Mouse (Mus musculus) c-Kit-positive CD71-negative TER-119-negative erythroid progenitor cells, embryonic 14.5 days (primary cell): ENCODE measurements at regions not wholly inside any gene's neighbourhood (a gene's known extent, or its start where the extent isn't known, plus 50 kb on each side); places are given as distances from the start of the nearest gene placed in this dataset.

ENCODE experiments used
- DNase-seq: peaks from one replicate; pipeline ENCODE4 v3.0.0-alpha.2; 2013; ENCODE audit warnings: low read depth

DNA sequence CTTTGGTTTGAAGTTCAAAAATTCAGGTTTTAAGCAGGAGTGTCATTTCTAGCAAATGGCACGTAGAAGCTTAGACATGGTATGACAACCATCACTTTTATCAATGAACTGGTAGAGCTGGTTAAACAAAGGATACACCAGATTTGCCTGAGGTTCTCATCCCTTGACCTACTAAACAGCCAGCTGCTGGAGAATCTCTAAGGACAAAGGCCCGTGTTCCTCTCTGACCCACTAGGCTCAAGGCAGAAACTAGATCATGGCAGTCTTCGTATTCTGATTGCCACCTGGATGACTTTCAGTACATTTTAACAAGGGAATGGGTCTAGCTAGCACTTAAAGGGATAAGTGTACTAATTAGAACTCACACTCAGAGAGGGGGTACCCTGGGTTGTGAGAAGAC, 155.2 kb upstream of the Bcl6 start:
- DNase-seq: no peak

DNA sequence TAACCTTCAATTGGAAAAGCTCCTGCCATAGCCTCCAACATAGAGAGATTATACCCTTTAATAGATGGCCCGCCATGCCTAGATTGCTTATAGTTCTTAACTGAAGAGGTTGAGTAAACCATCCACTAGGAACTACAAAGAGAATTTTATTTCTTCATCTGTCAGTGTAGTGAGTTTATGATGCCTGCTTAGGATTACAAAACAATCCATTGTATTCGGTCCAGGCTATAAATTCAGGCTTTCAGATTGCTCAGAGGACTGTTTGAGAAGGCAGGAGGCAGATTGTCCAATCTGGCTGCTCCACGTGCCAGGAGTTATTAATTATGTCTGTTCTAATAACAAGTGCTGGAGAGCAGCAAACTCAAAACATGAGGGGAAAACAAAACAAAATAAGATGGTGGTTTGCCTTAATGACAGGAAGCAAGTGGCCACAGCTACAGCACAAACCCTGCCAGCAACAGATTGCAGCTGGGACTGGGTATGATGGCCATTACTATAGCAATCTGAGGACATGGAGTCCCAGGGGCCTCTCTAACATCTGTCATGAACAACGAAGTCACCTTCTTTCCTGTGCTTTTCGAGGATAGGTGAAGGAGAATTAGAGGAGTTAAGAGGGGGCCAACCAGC, 154.4 kb upstream of the Bcl6 start:
- no peak for DNase-seq

DNA sequence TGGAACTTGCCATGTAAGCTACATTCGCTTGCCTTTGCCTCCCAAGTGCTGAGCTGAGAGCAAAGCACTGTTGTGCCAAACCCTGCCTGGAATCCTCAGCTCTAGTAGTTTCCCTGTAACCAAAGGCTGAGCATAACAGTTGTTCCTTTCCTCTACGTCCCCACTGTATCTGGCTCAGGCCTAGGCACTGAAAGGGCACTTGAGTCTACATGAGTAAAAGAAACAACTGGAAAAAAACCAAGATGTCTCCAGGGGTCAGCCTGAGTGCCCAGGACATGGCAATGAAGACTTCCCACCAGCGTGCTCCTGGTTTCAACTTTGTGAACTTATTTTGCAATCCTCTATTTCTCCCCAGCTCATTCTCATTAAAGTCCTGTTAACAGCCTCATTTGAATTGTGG, 150.5 kb upstream of the Bcl6 start:
- no peak for DNase-seq

DNA sequence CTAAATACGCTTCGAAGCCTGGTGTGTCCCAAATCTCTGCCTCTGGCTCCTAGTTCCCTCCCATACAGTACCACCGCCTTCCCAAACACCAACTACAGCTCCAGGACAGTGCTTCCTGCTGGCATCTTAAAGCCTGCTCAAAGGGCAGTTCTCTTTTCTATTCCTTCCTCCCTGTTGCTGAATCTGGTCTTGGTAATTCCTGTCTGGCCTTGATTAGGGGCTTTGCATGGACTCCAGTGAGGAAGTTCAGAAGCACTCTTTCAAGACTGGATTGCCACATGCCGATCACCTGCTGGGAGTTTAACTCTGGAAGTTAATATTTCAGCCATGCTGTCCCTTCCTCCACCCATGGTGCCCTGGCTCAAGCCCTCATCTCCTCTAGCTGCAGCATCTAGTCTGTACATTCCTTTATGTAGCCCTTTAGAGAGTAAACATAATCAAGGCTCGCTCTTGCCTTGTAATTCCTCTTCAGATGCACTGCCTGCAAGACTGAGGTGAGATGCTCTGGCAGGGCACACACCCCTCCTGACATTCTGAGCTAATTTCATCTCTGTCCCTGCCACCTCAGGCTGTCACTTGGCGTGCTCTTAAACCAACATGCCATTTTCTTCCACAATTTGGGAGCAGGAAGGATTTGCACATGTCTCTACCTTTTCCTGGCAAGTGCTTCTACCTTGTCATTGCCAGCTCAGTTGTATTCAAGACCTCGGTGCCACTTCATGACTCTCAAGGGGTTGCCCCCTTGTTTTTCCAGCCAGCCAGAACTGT, 148.8 kb upstream of the Bcl6 start:
- DNase-seq: no peak

DNA sequence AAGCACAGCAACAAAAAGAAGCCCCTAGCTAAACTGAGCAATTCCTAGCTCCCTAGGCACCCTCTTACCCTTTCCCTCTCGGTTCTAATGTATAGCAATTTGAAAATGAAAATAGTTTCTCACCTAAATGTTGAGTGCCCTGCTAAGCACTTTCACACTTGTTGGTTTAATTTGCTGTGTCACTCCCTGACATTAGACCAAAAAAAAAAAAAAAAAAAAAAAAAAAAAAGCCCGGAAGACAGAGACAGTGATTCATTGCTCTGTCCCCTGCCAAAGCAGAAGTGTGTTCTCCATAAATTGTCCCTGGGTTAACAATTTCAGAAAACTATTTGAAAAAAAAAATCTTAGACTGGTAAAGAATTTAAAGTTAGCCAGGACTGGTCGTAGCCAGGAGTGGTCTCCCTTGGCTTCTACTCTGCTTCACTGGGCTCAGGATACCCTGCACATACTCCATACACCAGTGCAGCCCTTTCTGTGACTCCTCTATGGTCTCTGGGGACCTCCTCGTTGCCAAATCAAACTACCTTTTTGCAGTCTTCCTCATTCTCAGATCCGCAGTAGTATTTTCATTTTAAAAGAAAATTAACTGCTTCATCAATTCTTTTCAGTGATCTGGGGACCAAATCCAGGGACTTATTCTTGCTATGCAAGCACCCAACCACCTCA, 148.0 kb upstream of the Bcl6 start:
- DNase-seq: no peak

DNA sequence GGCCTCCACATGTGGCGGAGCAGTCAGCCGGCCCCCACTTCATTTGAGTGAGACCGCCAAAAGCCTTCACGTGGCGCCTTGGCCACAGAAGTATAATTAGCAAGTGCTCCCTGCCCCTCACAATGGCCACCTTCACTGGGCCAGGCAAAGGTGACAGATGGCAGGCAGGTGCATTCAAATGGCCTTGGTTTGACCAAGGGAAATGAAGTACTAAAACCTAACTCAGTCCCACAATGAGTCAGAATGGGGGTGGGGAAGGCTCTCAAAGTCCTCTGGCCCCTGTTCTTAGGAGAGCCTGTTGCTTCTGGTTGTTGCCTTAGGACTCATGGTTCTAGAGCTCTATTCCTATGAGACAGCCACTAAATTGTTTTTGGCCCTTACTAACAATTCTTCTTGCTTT, 147.2 kb upstream of the Bcl6 start:
- no peak for DNase-seq

DNA sequence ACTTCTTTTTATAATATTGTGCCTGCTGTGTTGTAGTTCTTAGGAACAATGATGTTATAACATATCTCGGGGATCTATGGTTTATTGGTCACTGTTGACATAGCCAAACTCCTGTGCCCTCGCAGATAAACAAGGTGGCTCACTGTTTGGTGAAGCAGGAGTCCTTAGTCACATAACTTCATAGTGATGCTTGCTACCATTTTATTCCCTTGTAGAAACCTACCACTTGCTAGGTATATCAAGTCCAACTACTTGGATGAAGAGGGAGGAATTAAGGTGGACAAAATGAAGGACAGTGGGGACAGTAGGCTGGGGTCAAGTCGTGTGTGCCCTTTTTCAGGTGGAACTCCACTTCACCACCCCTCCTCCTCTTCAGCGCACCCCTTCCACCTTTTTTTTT, 146.7 kb upstream of the Bcl6 start:
- DNase-seq: no peak

DNA sequence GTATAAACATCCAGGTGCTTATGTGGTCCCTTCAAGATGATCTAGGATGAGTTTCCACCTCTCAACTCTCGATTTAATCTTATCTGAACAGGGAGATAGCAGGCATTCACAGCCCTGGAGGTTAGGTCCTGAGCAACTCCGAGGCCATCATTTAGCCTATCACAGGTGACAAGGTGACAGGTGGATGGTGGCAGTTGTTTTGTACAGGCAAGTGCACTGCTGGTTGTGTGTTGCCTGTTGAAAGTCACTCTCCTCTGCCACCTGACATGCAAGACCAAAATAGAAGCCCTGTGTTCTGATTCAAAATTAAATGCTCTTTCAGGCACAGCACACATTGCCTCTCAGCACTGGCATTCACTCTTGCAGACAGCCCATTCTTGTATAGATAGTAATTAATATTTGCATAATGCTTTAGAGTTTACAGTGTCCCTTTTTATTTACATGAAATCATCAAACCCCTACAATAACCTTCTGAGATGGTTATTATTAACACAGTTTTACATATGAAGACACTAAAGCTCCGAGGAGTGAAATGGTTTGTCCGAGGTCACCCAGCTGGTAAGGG, 145.9 kb upstream of the Bcl6 start:
- DNase-seq: no peak

DNA sequence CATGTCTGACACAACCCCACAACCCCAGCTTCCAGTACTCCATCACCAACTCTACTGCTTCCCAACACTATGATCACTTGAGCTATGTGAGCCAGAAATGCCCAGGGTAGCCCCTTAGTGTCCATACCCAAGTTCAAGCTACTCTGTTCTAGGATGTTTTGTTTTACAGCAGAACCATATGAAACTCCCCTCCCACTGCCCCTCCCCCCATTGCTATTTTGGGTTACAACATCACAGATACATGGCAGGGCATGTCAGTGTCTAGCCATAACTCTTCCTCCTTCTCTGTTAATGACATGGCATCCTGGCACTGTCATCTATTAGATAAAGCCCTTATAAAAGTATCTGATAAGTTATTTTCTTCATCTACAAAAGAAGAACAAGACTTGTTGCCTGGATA, 142.0 kb upstream of the Bcl6 start:
- DNase-seq: no peak

DNA sequence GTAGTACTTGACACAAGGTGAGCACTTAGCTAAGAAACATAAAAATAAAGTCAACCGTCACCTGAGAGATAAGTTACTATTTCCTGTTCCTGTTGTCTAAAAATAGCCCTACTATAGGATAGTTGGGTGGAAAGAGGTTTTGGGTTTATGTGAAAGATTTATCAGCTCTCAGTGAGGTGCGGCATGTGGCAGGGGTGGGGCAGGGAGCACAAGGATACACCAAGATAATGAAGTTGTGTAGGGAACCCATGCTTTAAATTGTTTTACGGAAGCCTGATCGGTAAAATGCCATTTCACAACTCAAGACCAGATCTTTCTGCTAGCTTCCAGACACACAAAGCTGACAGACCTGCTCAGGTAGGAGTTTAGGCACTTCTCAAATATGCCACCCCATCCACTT, 141.0 kb upstream of the Bcl6 start:
- no peak for DNase-seq

DNA sequence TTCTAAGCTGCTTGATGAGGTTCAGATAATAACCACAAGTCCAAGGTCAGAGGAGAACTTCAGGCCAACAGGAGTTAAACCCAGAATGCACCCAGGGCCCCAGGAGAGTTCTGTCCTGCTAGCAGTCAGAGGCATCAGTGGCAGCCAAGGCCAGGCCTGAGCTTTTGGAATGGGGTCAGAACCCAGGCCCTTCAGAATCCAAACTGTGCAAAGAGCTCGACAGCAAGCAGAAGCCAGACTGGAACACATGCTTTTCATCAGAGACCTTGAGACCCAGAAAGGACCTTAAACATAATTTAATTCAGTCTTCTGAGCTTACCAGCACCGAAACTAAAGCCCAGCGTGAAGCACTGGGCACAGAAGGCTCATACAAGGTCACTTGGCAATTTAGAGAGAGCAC, 139.9 kb upstream of the Bcl6 start:
- no peak for DNase-seq

DNA sequence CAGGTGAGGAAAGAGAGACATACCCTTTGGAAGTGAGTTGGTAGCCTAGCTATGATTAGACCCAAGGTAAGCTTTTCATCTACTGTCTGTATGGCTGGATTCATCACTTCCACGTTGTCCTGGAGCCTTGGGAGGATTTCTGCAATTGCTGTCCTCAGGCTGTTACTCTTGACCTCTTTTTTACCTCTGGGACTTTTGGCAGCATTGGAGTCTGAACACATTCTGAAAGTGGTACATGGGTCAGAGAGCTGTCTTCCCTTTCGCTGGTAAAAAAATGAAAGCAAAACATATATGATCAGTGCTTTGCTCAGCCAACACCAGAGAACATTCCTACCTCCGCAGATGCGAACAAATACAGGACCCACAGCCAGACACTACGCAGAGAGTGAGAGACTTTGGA, 136.1 kb upstream of the Bcl6 start:
- DNase-seq: no peak

DNA sequence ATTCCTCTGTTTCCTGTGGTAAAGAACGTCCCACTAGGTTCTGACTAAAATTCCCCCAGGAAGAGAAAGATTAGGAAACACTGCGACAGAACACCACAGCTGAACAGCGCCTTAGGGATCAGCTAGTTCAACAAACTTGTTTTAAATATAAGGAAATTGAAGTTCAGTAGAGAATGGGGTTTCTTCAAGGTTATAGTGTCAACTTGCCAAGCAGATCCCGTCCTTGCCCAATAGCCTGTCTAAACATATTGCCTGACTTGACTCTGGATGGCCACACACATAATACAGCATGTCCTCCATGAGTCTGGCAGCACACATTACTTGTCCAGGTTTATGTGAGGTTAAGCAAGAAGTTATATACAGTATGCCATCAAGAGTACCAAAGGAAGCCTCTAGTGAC, 135.4 kb upstream of the Bcl6 start:
- DNase-seq: no peak

DNA sequence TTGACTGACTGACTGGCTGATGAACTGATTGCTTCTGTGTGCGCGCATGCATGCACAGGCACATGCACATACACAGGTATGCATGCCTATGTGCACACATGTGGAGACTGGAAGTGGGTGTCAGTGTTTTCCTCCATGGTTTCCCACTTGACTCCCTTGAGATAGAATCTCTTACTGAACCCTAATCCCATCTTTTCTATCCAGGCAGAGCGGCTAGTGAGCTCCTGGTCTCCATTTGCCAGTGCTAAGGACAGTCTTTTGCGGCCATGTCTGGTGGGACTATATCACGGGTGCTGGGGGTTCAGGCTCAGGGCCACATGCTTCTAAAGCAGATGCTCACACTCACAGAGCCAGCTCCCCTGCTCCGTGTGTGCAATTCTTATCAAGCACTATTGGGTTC, 133.0 kb upstream of the Bcl6 start:
- no peak for DNase-seq

DNA sequence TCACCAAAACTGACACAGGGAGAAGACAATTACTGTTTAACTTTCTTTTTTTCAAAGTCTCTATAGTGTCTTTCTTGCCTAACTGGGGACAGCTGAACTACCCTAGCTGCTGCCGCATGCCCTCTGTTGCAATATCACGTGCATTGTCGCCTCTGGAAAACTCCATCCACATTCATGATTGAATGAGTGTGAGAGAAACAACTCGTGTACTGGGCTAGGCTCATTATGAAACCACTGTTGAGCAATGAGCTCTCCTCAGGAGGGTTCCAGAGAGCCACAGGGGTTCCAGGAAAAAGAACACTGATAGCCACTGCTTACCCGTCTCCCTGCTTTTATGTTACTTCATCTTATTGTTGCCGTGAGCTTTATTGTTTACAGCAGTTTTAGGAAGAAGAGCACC, 132.2 kb upstream of the Bcl6 start:
- DNase-seq: no peak

DNA sequence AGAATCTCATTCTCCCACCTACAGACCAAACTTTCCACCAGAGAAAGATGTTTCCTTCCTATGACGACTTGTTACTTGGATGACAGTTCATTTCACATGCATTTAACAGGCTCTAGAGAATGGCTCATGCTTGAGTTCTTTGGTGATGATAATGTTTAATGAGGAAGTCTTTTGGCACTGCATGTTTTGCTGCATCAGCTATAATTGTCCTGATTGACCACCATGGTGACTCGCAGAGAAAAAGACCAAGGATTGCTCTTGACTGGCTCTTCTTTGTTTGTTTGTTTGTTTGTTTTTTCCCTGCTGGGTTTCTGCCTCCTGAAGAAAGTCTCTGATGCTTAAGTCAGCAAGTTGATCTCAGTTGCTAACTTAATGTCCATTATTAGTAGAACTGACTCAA, 129.8 kb upstream of the Bcl6 start:
- no peak for DNase-seq

DNA sequence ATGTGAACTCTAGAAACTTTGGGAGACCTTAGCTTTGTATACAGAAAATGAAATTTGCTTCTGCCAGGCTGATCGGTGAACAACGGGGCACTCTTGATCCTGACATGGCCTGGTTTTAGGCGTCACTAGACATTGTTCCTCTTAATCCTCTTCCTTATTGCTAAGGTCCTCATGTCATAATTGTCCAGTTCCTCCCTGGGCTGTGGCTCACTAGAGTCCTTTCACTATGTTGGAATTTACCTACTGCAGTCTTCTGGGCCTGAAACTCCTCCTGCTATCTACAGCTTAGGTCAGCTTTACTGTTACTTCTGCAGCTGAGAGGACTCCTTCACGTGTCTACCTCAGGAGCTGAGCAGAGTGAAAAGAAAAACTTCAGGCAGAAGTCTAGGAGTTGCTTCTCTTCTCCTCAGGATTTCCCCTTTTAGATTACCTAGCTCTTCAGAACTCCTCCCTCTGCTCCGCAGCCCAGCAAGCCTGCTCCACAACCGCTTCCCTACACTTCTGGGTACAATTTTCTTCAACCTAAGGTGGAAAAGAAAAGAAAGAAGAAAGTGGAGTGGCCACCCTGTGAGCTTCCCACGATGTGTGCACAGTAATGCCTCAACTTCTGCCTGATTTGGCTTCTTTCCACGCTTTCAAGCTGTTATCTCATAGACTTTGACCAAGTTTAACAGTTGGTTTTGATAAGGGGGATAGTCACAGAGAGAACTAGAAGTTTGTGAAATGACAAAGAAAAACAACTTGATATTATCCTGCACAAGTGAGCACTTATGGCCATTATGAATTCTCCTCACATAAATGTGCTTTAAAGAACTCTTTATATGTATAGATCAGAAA, 114.4 kb upstream of the Bcl6 start:
- no peak for DNase-seq

DNA sequence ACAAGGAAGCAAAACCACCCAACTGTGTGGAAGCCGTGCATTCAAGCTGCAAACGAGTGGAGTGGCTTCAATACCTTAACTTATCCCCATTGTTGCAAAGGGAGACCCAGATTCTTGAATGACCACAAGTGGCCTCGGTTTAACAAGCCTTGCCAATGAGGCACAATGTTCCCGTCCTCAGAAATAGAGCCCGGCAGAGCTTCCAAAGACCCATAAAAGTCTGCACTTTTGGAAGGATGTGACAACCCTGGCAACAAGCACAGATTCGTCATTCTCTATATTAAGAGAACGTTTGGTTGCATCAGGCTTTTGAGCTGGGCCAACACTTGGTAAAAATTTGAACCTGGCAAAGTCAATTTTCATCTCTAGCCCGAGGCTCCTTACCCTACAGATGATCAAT, 108.9 kb upstream of the Bcl6 start:
- DNase-seq: no peak

DNA sequence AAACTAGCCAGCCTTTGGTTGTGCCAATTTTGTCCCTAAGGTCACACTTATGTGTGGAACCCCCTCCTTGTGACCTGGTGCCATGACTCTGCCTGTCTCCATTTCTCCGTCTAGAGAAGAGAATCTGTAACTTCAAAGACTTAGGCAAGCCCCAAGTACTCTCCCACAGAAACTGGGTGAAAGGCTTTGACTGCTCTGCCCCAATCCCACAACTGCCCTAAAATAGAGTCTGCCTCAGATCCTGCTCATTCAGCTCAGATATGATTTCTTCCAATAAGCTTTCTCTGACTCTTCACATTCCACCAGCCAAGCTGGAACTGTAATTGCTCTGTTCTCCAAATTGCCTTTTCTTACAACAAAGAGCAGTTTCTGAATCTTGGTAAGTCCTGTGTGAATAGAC, 107.4 kb upstream of the Bcl6 start:
- no peak for DNase-seq

DNA sequence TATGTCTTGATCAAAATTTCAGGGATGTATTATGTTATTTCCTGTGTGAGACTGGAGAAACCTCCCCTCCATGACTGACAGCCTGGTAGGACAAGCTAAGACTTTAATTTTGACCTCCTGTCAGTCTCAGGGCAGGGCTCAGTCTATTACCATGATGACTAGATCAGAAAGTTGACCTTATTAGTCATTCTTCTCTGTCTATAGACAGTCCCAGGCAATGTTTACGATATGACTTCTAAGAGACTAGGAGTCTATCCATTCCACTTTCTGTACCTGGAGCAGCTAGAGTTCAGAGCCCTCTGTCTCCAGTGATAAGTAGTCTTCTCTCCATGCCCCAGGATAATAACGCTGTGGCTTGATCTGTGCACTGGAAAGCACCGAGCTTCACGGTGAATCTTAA, 107.0 kb upstream of the Bcl6 start:
- DNase-seq: no peak

DNA sequence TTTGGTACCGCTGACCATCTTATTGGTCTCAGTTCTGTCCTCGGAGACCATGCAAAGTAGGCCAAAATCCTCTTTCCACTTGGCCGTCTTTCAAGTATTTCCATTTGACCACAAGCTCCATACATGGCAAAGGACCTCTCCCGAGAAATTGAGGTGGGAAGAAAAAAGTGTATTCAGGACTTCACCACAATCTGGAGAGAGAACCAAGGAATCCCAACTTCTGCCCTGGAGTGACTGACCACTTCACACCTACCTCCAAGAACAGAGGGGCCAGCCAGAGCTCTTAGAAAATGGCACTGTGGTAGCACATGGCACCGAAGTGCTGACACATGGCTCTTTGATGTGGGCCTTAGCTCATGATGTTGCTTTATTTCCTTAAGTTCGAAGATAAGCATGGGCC, 105.9 kb upstream of the Bcl6 start:
- DNase-seq: no peak

DNA sequence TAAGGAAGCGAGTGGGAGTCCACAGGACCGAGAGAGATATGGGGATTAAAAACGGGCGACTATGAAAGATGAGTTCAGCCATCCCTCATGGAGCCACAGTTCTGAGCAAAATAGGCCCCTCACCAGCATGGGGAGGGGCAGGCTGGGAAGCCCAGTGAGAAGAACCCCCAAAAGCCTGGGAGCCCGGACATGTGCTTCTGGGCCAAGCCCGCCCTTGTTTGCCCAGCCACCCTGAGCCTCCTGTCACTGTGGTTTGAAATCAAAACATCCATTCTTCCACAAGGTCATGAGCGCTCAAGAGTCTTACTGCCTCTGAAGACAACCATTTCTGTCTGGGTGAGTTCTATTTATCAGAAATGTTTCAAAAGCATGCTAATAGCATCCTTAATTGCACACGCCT, 105.0 kb upstream of the Bcl6 start:
- DNase-seq: no peak
